Mouse (Mus musculus) ES-E14 (cell line): ENCODE results near the gene Hist2h2aa1. TPM values are rescaled to one million over a fixed set of nuclear protein-coding genes. Genes with fewer than 3 reads are reported as not detected.
A peak's percentile ranks its signal among the peaks of the same experiment; 100 is the strongest.
"Not testable (repeated sequence)": the region's sequence is repeated elsewhere in the genome, so short reads cannot be mapped to it uniquely, and the experiment has no call there.

ENCODE experiments used
- DNase-seq: peaks from one replicate; pipeline ENCODE4 v3.0.0-alpha.2; 2013; ENCODE audit warnings: low read depth, low spot score
- H3K27ac ChIP-seq: 2 replicates; pipeline ENCODE4 v1.5.1; 2012; ENCODE audit warnings: low read depth, mild to moderate bottlenecking, low read length, moderate library complexity, mixed read lengths; ENCODE audit not compliant: poor library complexity, insufficient read depth, severe bottlenecking
- H3K36me3 ChIP-seq: 2 replicates; pipeline ENCODE4 v1.6.1; 2012; ENCODE audit warnings: mild to moderate bottlenecking, low read length, moderate library complexity, mixed read lengths; ENCODE audit not compliant: control insufficient read depth, poor library complexity, insufficient read depth, severe bottlenecking
- H3K4me1 ChIP-seq, 2 experiments: fragments of 150-350 bp in 1 of 2; sonication (generic) in 1 of 2; 2 replicates each; pipeline ENCODE4 v1.6.1; 2012; ENCODE audit warnings: low read length in 2 of 2, mild to moderate bottlenecking in 1 of 2, mixed read lengths in 1 of 2; ENCODE audit not compliant: control insufficient read depth in 2 of 2, insufficient read depth in 2 of 2, poor library complexity in 1 of 2
- H3K4me3 ChIP-seq, 2 experiments: fragments of 150-350 bp in 1 of 2; sonication (generic) in 1 of 2; 2 replicates each; pipeline ENCODE4 v1.5.1; 2012; ENCODE audit warnings: low read length in 2 of 2, low read depth in 1 of 2, mild to moderate bottlenecking in 1 of 2, mixed read lengths in 1 of 2; ENCODE audit not compliant: insufficient read depth in 1 of 2, poor library complexity in 1 of 2, severe bottlenecking in 1 of 2
- H3K9ac ChIP-seq: 2 replicates; pipeline ENCODE4 v1.6.1; 2012; ENCODE audit warnings: low read depth, mild to moderate bottlenecking, low read length, mixed read lengths; ENCODE audit not compliant: poor library complexity, insufficient read depth, severe bottlenecking
- H3K9me3 ChIP-seq: fragments of 150-350 bp; sonication (generic); 2 replicates; pipeline ENCODE4 v1.6.1; 2012; ENCODE audit warnings: low read depth, mild to moderate bottlenecking, low read length; ENCODE audit not compliant: control insufficient read depth, insufficient read depth
- CHD2 ChIP-seq: IDR thresholded peaks from 2 replicates; pipeline ENCODE4 v1.6.1; 2014; ENCODE audit warnings: mild to moderate bottlenecking, low read depth, low read length, inconsistent platforms
- HCFC1 ChIP-seq: IDR thresholded peaks from 2 replicates; pipeline ENCODE4 v1.6.1; 2012; ENCODE audit warnings: low read length, inconsistent platforms, borderline replicate concordance; ENCODE audit not compliant: insufficient read depth
- MAFK ChIP-seq: IDR thresholded peaks from 2 replicates; pipeline ENCODE4 v1.6.1; 2014; ENCODE audit warnings: mild to moderate bottlenecking, low read depth, low read length, inconsistent platforms; ENCODE audit not compliant: insufficient read depth
- ZC3H11A ChIP-seq: IDR thresholded peaks from 2 replicates; pipeline ENCODE4 v1.6.1; 2012; ENCODE audit warnings: low read depth, mild to moderate bottlenecking, inconsistent platforms, low read length, borderline replicate concordance
- ZNF384 ChIP-seq: IDR thresholded peaks from 2 replicates; pipeline ENCODE4 v1.6.1; 2012; ENCODE audit warnings: low read depth, low read length, inconsistent platforms
- in situ Hi-C, 2 experiments: fragments of 600-800 bp; cut with MboI; formaldehyde crosslinking; loops; one replicate each; pipeline ENCODE4 v1.15.1; 2025; ENCODE audit warnings: low sequenced_read_pairs in 2 of 2, inconsistent platforms in 1 of 2; ENCODE audit not compliant: unreplicated experiment in 2 of 2
- total RNA-seq: library from RNA; depleted of rRNA; stranded (reverse); fragments of 300-350 nt; gene quantifications from 2 replicates; pipeline ENCODE4 v1.2.3, GENCODE M21; 2012

The Hist2h2aa1 gene
- total RNA-seq, 1 experiment: 2,311 TPM

GRCm38 (mm10) chr3:96235836-96236235 is 9.5 kb upstream of the Hist2h2aa1 start:
- DNase-seq: no peak
- no peaks in the 10 kb centered on the region for H3K9me3 ChIP-seq
- H3K4me1 ChIP-seq: peaks cover under 1 to 5% of the 10 kb centered on the region in 2 experiments; a peak in 3 of 4 replicates
- H3K9ac ChIP-seq: no peak overlapping the region
- H3K27ac ChIP-seq: no peak overlapping the region
- no peak overlapping the region for H3K4me3 ChIP-seq
- no peaks in the 10 kb centered on the region for H3K36me3 ChIP-seq
- TF ChIP-seq MAFK (no peak), ZNF384 (no peak)
- in situ Hi-C loops: no loop called here

- Histone ChIP-seq H3K36me3 (no peaks in the 10 kb centered on the region), H3K9ac (peak overlapping the region; percentile 89; the same call in 1 of the 2 replicates), H3K27ac (peak overlapping the region; percentile 7; the same call in 1 of the 2 replicates), H3K9me3 (no peaks in the 10 kb centered on the region), H3K4me3 (peak overlapping the region; percentile 74 to 81), H3K4me1 (peaks cover 3 to 5% of the 10 kb centered on the region in 2 experiments; a peak in 3 of 4 replicates)
- no peak for DNase-seq
- TF ChIP-seq ZNF384 (no peak), HCFC1 (no peak), ZC3H11A (no peak), MAFK (no peak), CHD2 (no peak)
- in situ Hi-C loops: no loop called here
Observed at GRCm38 (mm10) chr3:96236834-96237334, 8.4 kb upstream of the Hist2h2aa1 start.

GRCm38 (mm10) chr3:96237335-96237903 is 7.9 kb upstream of the Hist2h2aa1 start:
- DNase-seq: no peak
- TF ChIP-seq CHD2: no peak
- TF ChIP-seq HCFC1: no peak
- TF ChIP-seq ZC3H11A: no peak
- no peak for TF ChIP-seq ZNF384
- TF ChIP-seq MAFK: no peak
- Histone ChIP-seq H3K36me3 (no peaks in the 10 kb centered on the region), H3K9ac (peak overlapping the region; percentile 89), H3K4me3 (peak overlapping the region; percentile 74 to 81), H3K9me3 (no peaks in the 10 kb centered on the region), H3K27ac (peak overlapping the region; percentile 91; the same call in 1 of the 2 replicates), H3K4me1 (peaks cover 3 to 8% of the 10 kb centered on the region in 2 experiments; a peak in 3 of 4 replicates)
- in situ Hi-C loops: no loop called here

GRCm38 (mm10) chr3:96237904-96238511 is 7.3 kb upstream of the Hist2h2aa1 start:
- Histone ChIP-seq H3K9ac (peak overlapping the region; percentile 89), H3K27ac (peak overlapping the region; percentile 91), H3K4me3 (peak overlapping the region; percentile 74 to 81), H3K9me3 (no peaks in the 10 kb centered on the region), H3K36me3 (no peaks in the 10 kb centered on the region), H3K4me1 (peaks cover 3 to 9% of the 10 kb centered on the region in 2 experiments; a peak in 3 of 4 replicates)
- TF ChIP-seq ZNF384 (no peak), HCFC1 (no peak), CHD2 (no peak), MAFK (no peak), ZC3H11A (no peak)
- no peak for DNase-seq
- in situ Hi-C loops: no loop called here

GRCm38 (mm10) chr3:96238954-96239793 is 6.1 kb upstream of the Hist2h2aa1 start, which contains the start of gene Hist2h3c2:
Gene Hist2h3c2 (minus strand): TSS chr3:96239127.
- peak within 1 kb of the TSS; percentile 94 for H3K9ac ChIP-seq
- DNase-seq, H3K9me3 ChIP-seq, H3K36me3 ChIP-seq, in situ Hi-C loops: not testable (repeated sequence)
- H3K27ac ChIP-seq: peak within 1 kb of the TSS; percentile 97
- H3K4me1 ChIP-seq: peaks cover 6 to 15% of the 10 kb centered on the region in 2 experiments
- H3K4me3 ChIP-seq: peak within 1 kb of the TSS; percentile 74 to 81

- in situ Hi-C loops, H3K9me3 ChIP-seq, H3K36me3 ChIP-seq, DNase-seq: not testable (repeated sequence)
- peak within 1 kb of the TSS; percentile 67 to 73 for H3K4me3 ChIP-seq
- H3K4me1 ChIP-seq: peaks cover 6 to 17% of the 10 kb centered on the region in 2 experiments
- H3K9ac ChIP-seq: peak within 1 kb of the TSS; percentile 94
- H3K27ac ChIP-seq: peak within 1 kb of the TSS; percentile 97
Observed at GRCm38 (mm10) chr3:96239949-96240798, 5.1 kb upstream of the Hist2h2aa1 start, which contains the start of gene Hist2h2aa2. Gene Hist2h2aa2 (minus strand): TSS chr3:96240276.
